Mouse (Mus musculus) frontal cortex, adult (tissue): ENCODE results near the gene Smagp.
"Not testable (repeated sequence)": the region's sequence is repeated elsewhere in the genome, so short reads cannot be mapped to it uniquely, and the experiment has no call there.

ENCODE experiments used
- ATAC-seq: cut with Nextera tagmentation; 2 replicates; pipeline ENCODE4 v1.9.2; 2017; ENCODE audit warnings: mild to moderate bottlenecking, moderate library complexity, mixed read lengths; ENCODE audit not compliant: low TSS enrichment

Gene Smagp

DNA sequence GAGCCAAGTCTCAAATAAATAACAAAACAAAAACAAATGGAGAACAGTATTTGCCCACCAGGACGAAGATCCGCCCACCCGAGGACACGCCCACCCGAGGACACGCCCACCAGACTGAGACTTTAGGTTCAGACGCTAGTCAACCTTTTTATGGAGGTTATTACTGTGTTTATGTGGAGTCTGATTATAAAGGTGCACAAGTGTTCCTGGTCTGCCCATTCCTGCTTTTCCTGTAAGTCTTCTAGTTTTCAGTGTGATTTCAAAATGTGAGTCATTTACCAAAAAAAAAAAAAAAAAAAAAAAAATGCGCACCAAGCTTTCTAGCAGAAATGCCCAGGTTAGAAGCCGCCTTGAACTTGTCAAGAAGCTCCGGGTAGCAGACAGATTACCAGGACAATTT lies 9.5 kb downstream of the Smagp start:
- no peak for ATAC-seq

DNA sequence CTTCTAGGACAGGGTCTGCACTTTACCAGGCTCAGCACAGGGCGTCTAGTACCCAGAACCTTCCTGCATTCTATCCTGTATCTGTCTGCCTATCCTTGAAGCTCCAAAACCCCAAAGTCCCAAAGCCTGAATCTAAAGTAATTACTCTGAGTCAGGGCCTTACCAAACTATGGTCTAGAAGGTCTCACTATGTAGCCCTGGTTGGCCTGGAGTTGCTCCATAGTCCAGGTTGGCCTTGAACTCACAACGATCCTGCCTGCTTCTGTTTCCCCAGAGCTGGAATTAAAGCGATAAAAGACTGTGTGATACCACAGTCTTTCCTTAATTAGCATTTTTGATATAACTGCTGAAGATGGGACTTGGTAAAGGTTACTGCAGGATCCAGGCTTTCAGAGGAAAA lies 12.3 kb downstream of the Smagp start:
- ATAC-seq: no peak

DNA sequence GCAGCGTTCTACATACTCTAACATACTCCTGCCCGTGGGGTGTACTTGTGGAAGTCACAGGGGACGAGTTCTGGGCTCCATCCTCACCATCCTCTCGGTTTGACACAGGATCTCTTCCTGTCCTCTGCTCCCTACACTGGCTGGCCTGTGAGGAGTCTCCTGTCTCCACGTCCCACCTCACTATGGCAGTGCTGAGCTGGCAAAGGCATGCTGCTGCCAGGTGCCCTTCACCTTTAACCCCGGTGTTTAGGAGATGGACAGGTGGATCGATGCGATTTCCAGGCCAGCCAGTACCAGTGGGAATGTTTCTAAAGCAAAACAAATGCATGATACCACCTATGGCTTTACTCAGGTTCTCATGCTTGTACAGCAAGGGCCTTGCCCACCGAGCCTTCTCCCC lies 13.0 kb downstream of the Smagp start:
- no peak for ATAC-seq

DNA sequence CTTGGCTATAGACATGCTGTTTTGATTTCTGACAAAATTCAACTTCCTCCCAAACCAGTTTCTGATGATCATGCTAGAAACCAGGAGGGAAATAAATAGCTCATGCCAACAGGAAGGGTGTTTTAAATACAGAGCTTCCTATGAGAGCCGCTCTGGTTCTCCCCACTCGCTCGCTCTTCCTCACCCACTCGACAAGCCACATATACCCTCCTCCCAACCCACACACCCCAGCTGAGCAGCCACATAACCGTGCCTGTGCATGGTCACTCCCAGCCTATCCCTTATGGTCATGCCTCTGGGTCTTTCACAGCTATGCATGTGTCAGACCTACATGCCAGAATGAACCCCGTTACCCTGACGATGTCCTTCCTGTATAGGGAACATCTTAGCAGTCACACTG lies 14.6 kb downstream of the Smagp start:
- ATAC-seq: peak; percentile 94

DNA sequence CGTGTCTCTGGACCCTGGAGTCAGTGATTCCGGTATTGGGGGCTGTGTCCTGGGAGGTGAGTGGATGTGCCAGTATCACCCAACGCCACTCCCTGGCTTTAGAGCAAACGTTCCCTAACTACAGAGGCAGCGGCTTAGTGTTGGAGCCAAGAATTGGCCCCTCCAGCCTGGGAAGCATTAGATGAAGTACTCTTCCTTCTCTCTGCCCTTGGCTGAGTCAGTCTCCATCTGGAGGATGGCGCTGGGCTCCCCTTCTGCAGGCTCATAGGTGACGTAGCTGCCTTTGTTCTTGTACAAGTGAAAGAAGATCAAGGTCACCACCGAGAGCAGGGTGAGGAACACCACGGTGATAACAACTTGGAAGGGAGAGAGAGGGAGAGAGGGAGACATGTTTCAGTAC lies 15.1 kb downstream of the Smagp start:
- peak; percentile 24; the same call in 1 of the 2 replicates for ATAC-seq

DNA sequence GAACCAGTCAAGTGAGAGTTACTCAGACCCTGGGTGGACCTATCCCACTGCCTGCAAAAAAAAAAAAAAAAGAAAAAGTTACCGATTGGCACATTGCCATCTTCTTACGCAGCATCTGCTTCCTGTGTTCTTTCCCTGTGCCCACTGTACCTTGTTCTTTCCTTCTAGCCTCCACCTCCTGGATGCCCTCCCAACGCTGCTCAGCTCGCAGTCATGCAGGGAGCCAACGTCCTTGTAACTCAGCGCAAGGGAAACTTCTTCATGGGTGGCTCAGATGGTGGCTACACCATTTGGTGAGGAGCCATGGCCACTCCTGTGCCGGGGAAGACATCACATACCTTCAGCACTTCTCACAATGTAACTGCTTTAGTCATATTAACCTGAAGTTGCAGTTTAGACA lies 17.5 kb downstream of the Smagp start:
- ATAC-seq: no peak

DNA sequence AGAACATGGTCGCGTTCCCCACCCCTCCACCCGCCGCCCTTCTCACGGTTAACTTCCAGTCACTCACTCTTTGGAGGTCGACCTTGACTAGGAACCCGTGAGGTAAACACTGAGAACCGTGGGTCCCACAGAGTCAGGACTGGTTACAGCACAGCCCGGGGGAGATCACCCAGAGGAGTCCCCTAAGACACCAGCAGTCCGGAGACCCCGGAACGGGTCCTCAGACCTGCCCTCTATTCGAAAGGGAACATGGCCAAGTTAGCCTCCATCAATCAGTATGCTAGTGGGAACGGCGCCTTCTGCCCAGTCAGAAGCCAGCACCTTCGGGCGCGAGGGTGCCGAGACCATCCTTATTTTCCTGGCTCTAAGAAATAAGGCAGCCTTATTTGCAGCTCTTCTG lies 20.5 kb downstream of the Smagp start:
- ATAC-seq: peak; percentile 8; the same call in 1 of the 2 replicates

DNA sequence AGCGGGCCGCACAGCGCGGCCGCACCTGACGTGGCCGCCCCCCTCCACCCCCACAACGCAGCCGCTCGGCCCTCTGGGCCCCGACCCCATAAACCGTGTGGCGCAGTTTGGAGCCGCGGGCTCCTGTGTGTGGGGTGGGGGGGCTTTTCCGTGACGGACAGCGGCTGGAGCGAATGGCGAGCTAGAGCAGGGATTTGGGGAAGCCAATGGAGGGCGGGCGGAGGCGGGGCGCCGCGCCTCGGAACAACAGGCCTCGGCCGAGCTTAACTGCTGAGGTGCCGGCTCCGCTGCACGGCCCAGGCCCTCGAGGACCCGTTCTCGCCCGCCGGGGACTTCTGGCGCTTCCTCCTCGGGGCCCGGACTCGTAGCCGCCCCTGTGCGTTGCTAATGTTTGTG lies 20.9 kb downstream of the Smagp start:
- ATAC-seq: peak; percentile 68

DNA sequence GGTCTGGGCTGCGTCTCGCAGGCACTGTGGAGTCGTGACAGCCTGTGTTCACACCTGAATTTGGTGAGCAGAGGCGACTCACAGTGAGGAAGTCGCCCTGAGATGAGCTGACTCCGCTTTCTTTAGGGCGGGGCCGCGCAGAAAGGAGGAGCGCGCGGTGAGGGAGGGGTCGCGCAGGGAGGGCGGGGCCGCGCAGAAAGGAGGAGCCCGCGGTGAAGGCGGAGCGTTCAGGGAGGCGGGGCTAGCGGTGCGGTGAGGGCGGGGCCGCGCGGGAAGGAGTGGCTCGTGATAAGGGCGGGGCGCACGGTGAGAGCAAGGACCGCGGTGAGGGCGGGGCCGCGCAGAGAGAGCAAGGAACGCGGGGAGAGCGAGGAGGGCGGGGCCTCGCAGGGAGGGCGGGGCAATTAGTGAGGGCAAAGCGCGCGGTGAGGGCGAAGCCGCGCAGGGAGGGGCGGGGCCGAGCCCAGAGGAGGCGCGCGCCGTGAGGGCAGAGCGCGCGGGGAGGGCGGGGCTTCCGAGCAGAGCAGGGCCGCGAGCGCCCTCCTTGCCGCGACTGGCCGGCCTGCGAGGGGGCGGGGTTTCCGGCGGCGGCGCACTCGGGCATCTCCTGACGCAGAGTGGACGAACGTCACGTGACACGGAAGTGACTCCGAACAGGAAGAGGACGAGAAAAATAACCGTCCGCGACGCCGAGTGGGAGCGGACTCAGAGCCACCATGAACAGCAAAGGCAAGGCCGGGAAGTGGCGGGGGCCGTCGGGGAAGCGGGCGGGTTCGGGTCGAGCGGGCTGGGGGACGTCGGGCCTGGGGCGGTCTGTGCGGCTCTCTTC lies 21.5 kb downstream of the Smagp start, which contains the start of gene Dazap2:
TSS of gene Dazap2 (plus strand) at position 354 of the 829 bp plus-strand sequence.
- ATAC-seq: peak; percentile 65

DNA sequence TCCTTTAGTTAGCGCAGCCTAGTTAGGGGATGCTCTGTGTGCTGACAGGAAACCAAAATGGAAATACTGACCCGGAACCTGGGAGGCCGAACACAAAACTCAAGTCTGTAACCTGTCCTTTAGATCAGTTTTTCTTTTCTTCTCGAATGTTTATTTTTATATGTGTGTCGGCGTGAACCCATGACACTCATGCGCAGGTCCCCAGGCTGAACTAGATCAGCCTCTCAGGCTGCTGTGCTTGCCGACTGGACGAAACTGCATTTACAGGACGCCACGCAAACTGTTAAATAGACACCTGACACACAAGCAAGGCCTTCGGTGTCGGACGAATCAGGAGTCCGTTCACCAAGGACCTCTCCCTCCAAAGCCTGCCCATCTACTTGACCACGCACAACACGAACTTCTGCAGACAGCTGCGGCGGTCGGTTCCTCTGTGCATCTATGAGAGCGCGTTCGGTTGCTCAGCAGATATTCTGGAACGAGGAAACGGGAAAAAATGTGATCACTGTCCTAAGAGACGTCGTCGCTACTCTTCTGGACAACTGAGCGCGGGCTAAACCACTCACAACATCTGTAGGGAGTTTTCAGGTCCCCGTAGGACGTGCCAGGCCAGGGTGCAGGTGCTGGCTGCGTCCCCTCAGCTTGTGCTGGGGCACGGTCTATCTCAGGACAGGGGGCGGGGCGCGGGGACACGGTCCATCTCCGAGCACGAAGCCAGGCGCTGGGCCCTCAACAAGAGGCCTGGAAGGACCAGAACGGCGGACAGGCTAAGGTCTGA lies 22.3 kb downstream of the Smagp start:
- peak; percentile 7; the same call in 1 of the 2 replicates for ATAC-seq

DNA sequence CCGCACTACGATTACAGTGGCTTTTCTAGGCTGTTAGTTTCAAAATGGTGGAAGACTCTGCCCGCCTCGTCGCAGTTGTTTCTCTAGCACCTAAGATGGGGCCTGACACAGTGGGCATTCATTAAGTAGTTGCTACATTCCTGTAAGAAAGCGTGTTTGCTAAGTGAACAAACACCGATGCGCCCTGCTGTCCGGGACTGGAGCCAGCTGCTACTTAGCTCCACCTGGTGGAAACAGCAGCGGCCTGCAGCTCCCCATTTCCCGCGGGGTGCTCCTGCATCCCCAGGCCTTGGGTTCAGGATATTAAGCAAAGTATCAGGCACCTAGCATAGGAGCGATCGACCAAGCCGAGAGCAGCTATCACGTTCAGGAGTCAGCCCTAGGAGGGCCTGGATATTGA lies 23.2 kb downstream of the Smagp start:
- no peak for ATAC-seq

DNA sequence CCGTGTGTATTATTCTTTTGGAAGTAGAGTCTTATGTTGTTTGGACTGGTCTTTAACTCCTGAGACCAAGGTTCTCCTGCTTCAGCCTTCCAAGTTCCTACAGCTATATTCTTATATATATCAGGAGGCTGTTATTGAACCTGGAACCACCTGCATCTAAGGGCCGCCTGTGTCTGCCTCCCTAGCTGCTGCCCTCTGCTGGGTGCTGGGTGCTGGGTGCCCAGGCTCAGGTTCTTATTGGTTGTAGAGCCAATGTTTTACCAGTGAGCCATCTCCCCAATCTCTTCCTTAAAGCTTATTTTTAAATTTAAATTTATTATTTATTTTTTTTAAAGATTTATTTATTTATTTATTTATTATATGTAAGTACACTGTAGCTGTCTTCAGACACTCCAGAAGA lies 24.3 kb downstream of the Smagp start:
- no peak for ATAC-seq

DNA sequence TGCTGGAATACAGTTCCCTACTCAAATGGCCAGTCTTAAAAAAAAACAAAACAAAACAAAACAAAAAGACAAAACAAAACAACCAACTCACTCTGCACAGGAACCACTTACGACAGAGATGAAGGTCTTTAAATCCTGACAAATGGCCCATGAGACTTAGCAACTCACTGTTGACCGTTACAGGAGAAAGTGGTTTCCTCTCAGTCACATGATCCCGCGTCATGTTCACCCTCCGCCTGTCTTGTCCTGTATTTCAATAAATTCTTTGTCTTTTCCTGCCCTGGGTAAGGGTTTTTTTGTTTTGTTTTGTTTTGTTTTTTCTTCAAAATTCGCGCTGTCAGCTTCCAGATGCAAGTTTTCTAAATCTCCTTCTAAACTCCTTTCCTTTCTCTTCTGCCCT lies 24.8 kb downstream of the Smagp start:
- no peak for ATAC-seq

DNA sequence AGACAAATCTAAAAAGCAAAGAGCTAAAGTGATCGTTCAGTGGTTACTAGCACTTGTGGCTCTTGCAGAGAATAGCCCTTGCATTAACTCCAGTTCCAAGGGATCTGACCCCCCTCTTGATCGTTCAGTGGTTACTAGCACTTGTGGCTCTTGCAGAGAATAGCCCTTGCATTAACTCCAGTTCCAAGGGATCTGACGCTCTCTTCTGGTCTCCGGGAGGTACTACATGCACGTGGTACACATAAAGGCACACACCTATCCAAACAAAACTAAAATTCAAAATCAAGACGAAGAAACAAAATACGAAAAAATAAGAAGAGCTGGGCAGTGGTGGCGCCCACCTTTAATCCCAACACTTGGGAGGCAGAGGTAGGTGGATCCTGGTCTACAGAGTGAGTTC lies 30.1 kb downstream of the Smagp start:
- ATAC-seq: not testable (repeated sequence)

DNA sequence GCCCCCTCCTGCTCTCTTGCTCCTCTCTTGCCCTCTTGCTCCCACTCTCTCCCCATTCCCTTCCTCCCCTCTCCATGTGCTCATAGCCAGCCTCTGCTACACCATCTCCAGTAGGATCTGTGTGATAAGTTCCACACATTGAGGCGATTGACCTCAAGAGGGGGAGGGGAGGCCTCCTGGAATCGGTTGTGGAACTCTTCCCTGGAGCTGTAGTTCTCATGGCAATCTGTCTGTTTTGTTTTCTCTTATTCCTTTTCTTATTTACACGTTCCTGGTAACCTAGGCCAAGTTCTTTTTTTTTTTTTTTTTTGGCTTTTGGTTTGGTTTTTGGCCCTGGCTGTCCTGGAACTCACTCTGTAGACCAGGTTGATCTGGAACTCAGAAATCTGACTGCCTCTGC lies 35.1 kb downstream of the Smagp start:
- no peak for ATAC-seq

DNA sequence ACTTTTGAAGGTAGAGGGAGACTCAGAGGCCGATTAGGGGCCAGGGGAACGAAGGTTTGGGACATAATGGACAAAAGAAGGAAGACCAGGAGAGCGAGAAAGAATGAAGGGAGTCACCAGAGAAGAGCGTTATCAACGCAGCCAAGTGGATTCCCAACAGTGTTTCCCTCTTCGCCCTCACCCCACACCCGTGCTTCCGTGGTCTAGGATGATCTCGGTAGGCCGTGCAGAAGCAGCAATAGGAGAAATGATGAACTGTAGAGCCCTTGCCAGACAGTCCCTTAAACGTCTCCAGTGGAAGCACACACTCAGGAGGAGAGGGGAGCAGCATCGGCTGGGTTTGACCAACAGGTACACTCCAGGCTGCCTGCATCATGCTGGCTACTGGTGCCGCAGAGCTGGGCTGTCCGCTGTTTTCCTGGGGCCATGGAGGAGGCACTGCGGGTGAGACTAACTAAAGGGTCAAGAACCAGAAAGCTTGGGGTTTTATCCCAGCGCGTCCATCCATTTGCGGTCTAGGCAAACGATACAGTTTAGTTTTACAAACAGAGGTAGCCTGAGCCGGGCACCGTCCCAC lies 36.0 kb downstream of the Smagp start:
- no peak for ATAC-seq

DNA sequence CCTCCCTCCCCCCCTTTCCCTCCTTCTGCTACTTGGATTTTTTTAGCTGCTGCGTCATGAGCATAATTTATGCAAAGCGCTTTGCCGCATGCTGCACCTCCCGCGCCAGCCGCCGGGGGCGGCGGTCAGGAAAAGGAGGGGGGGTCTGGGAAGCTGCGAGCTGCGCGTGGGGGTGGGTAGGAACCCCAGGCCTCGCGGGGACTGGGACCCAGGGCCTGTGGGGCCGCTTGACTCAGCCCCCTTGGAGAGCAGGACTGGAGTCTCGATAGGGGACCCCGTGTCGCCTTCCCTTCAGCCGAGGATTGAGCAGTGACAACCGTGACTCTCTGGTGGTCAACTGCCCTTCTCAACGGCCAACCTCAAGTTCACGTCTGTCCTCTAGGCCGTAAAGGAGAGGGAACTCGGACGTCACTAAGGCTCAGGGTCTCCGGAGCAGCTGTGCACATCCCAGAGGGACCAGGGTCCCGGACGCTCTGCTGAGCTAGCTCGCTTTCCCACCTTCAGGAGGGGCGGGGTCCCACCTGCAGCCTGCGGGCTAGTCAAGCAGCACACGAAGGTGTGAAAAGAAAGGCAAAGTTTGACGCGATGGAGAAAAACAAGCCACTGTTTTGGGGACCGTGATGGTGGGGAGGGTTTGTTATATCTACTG lies 36.6 kb downstream of the Smagp start:
- peak; percentile 44 for ATAC-seq

DNA sequence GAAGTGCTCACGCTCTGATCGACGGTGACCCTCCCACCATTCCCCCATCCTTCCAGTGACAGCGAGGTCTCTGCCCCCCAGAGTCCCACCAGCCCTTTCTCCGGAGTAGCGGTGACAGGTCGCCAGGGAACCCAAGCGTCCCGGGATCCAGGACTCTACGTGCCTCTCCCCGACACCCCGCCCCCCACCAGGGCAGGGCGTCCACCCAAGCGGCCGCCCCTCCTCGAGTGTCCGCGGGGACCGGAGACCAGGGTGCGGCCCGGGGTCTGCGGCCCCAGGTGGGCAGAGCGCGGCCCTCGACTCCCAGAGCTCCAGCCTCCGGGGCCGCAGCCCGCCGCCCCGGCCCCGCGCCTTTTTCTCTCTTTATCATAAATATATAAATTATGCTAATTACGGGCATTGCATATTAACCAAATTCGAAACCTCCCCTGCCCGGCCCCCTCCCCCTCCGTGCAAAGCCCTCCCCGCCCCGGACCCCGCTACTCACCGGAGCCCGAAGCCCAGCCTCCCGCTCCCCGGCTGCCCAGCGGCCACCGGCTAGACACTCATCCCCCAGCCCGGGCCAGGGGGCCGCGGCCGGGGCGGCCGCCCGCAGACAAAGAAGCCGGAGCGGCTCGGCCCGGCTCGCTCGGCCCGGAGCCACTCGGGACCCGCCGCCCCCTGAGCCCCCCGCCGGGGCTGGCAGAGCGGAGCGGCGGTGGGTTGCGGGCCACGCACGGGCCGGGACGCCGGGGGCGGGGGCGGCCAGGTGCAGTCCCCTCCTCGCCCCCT lies 37.3 kb downstream of the Smagp start, which contains the start of gene Pou6f1:
TSS of gene Pou6f1 (minus strand) at position 709 of the 771 bp plus-strand sequence.
- ATAC-seq: no peak

DNA sequence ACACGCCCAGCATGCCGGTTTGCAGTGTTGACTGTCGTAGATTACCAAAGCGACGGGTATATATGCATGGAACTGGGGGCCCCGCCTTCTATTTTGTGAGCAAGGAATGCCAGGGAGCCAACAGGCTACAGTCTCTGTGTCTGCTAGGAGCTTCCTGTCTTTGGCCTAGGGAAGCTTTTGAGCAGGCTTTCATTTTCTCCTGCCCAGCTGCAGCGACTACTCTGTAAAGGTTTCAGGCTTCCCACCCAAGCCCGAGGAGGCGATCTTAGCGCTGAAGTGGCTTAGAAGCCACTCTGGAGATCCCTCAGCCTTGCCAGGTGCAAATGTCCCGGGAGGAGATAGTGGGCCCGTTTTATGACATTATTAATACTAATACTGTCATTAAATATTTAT lies 37.9 kb downstream of the Smagp start:
- peak; percentile 53; the same call in 1 of the 2 replicates for ATAC-seq

DNA sequence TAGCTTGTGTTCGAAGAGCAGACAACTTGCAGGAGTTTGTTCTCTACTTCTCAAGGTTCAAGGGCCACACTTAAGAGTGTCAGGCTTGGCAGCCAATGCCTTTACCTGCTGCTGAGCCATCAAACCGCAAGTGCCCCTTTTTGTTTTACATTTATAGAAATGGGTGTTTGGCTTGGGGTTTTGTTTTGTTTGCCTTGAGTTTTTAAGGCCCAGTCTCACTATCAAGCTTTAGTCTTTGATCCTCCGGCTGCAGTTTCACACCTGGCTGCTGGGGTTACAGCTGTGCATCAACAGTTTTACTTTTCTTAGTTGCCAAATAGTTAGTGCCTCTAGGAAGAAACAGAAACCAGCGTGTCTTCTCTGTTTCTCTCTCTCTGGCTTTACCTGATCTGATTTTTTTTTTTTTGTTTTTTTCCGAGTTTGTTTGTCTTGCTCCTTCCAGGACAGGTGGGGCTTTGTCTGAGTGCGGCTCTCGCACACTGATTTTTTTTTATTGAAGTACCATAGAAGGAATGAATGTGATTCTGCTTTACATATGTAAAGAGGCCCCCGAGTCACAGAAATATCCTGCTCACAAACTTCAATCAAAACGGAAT lies 38.4 kb downstream of the Smagp start:
- no peak for ATAC-seq

DNA sequence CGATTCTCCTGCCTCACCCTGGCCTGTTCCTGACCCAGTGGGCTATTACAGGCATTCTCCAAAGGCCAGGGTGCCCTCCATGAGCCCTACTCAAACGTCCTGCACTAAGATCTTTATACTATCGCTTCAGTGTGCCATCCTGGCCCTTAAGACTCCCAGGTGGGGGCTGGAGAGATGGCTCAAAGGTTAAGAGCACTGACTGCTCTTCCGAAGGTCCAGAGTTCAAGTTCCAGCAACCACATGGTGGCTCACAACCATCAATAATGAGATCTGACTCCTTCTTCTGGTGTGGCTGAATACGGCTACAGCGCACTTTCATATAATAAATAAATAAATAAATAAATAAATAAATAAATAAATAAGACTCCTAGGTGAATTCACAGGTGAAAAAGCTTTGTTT lies 43.9 kb downstream of the Smagp start:
- ATAC-seq: no peak
